12 mouse cellular contexts compared by ENCODE assay signal in genomic region chr4:32198589-32198988, GRCm38 (mm10).
"Had no signal": no experiment of that assay in that cellular context is flagged by ENCODE, and none has a peak within 500 bp of the region (broad histone marks: within the 10 kb centered on the region; RNA-seq: fewer than 3 reads in every experiment).

No protein-coding gene starts in this region.

- H3K36me3 ChIP-seq: midbrain, embryonic 13.5 days; midbrain, embryonic 15.5 days; neural tube, embryonic 12.5 days; stomach, embryonic 15.5 days had no signal

- H3K4me3 ChIP-seq: megakaryocyte, embryonic 14.5 days; midbrain, embryonic 13.5 days; midbrain, embryonic 15.5 days; neural tube, embryonic 12.5 days; stomach, embryonic 15.5 days had no signal

- ATAC-seq: midbrain, embryonic 13.5 days; midbrain, embryonic 15.5 days had no signal

- H3K9ac ChIP-seq: liver, embryonic 14.5 days; lung, embryonic 14.5 days; midbrain, embryonic 13.5 days; midbrain, embryonic 15.5 days; neural tube, embryonic 12.5 days; stomach, embryonic 15.5 days had no signal

- DNase-seq: lung, embryonic 14.5 days; thymus, adult 18-20 months; thymus, postnatal 14 days; thymus, postnatal 36 days had no signal

- H3K27ac ChIP-seq: liver, embryonic 14.5 days; macrophage; midbrain, embryonic 13.5 days; midbrain, embryonic 15.5 days; neural tube, embryonic 12.5 days; stomach, embryonic 15.5 days had no signal

- H3K4me2 ChIP-seq: lung, embryonic 14.5 days; midbrain, embryonic 11.5 days; midbrain, embryonic 13.5 days; midbrain, embryonic 15.5 days; neural tube, embryonic 12.5 days; stomach, embryonic 15.5 days had no signal

- H3K9me3 ChIP-seq: megakaryocyte, embryonic 14.5 days; midbrain, embryonic 13.5 days; midbrain, embryonic 15.5 days; neural tube, embryonic 12.5 days; stomach, embryonic 15.5 days had no signal

- H3K27me3 ChIP-seq: midbrain, embryonic 13.5 days; midbrain, embryonic 15.5 days; neural tube, embryonic 12.5 days; stomach, embryonic 15.5 days had no signal
